Mouse (Mus musculus) MEL (cell line): ENCODE measurements at regions not wholly inside any gene's neighbourhood (a gene's known extent, or its start where the extent isn't known, plus 50 kb on each side); places are given as distances from the start of the nearest gene placed in this dataset.

Experiments used
- DNase-seq: peaks from one replicate; pipeline ENCODE4 v3.0.0; 2011; ENCODE audit warnings: low read depth, low spot score
- H3K27ac ChIP-seq: 2 replicates; pipeline ENCODE4 v1.5.1; 2012; ENCODE audit warnings: low read depth, mild to moderate bottlenecking, control low read depth, low read length, moderate library complexity; ENCODE audit not compliant: control insufficient read depth
- H3K27me3 ChIP-seq, 2 experiments: fragments of 150-350 bp in 1 of 2; sonication (generic) in 1 of 2; 2 replicates each; pipeline ENCODE4 v1.6.1; 2012; ENCODE audit warnings: low read length in 2 of 2, mild to moderate bottlenecking in 2 of 2, improper control_type of control experiment in 1 of 2, moderate library complexity in 1 of 2; ENCODE audit not compliant: insufficient read depth in 2 of 2, control insufficient read depth in 1 of 2
- H3K36me3 ChIP-seq, 2 experiments: 2 replicates each; pipeline ENCODE4 v1.6.1; 2012 to 2014; ENCODE audit warnings: low read length in 2 of 2, improper control_type of control experiment in 1 of 2, inconsistent platforms in 1 of 2, mild to moderate bottlenecking in 1 of 2; ENCODE audit not compliant: insufficient read depth in 2 of 2, control insufficient read depth in 1 of 2
- H3K4me1 ChIP-seq, 2 experiments: fragments of 150-350 bp in 1 of 2; sonication (generic) in 1 of 2; 2 replicates each; pipeline ENCODE4 v1.6.1; 2012; ENCODE audit warnings: low read length in 2 of 2, improper control_type of control experiment in 1 of 2, mild to moderate bottlenecking in 1 of 2; ENCODE audit not compliant: insufficient read depth in 2 of 2, control insufficient read depth in 1 of 2
- H3K4me3 ChIP-seq, 2 experiments: fragments of 150-350 bp in 1 of 2; sonication (generic) in 1 of 2; 2 replicates each; pipeline ENCODE4 v1.5.1; 2012; ENCODE audit warnings: low read depth in 2 of 2, low read length in 2 of 2, mild to moderate bottlenecking in 2 of 2, moderate library complexity in 2 of 2, control low read depth in 1 of 2, improper control_type of control experiment in 1 of 2; ENCODE audit not compliant: control insufficient read depth in 1 of 2, insufficient read depth in 1 of 2
- H3K79me2 ChIP-seq: 2 replicates; pipeline ENCODE4 v1.6.1; 2012; ENCODE audit warnings: mild to moderate bottlenecking, low read length, moderate library complexity; ENCODE audit not compliant: control insufficient read depth, poor library complexity, insufficient read depth
- H3K9ac ChIP-seq: 2 replicates; pipeline ENCODE4 v1.6.1; 2012; ENCODE audit warnings: low read depth, mild to moderate bottlenecking, control low read depth, low read length, moderate library complexity; ENCODE audit not compliant: control insufficient read depth, poor library complexity, severe bottlenecking
- H3K9me3 ChIP-seq: fragments of 150-350 bp; sonication (generic); replicated peaks from 2 replicates; pipeline ENCODE4 v1.6.1; 2012; ENCODE audit warnings: mild to moderate bottlenecking, low read length, improper control_type of control experiment, moderate library complexity; ENCODE audit not compliant: insufficient read depth
- CHD1 ChIP-seq: IDR thresholded peaks from 2 replicates; pipeline ENCODE4 v1.6.1; 2012; ENCODE audit warnings: low read depth, mild to moderate bottlenecking, inconsistent platforms, low read length, improper control_type of control experiment
- CTCF ChIP-seq, 3 experiments: IDR thresholded peaks in 2 of 3; conservative IDR thresholded peaks in 1 of 3; 2 replicates each; pipeline ENCODE4 v1.5.1; 2011 to 2012; ENCODE audit warnings: low read length in 3 of 3, low read depth in 2 of 3, mild to moderate bottlenecking in 2 of 3, improper control_type of control experiment in 1 of 3, inconsistent platforms in 1 of 3, mixed read lengths in 1 of 3, moderate library complexity in 1 of 3; ENCODE audit not compliant: control insufficient read depth in 1 of 3, insufficient read depth in 1 of 3, poor library complexity in 1 of 3, severe bottlenecking in 1 of 3
- E2F4 ChIP-seq: IDR thresholded peaks from 2 replicates; pipeline ENCODE4 v1.6.1; 2011; ENCODE audit warnings: low read depth, low read length, improper control_type of control experiment, borderline replicate concordance
- EP300 ChIP-seq, 2 experiments: IDR thresholded peaks; 2 replicates each; pipeline ENCODE4 v1.6.1; 2011; ENCODE audit warnings: improper control_type of control experiment in 2 of 2, low read length in 2 of 2, low read depth in 1 of 2, mild to moderate bottlenecking in 1 of 2
- GABPA ChIP-seq: IDR thresholded peaks from 2 replicates; pipeline ENCODE4 v1.6.1; 2012; ENCODE audit warnings: low read depth, mild to moderate bottlenecking, inconsistent platforms, low read length, improper control_type of control experiment, moderate library complexity
- JUND ChIP-seq: IDR thresholded peaks from 2 replicates; pipeline ENCODE4 v1.6.1; 2011; ENCODE audit warnings: low read depth, mild to moderate bottlenecking, improper control_type of control experiment, low read length
- MAFK ChIP-seq: IDR thresholded peaks from 2 replicates; pipeline ENCODE4 v1.6.1; 2011; ENCODE audit warnings: low read depth, mild to moderate bottlenecking, low read length, improper control_type of control experiment, borderline replicate concordance
- MAX ChIP-seq: IDR thresholded peaks from 2 replicates; pipeline ENCODE4 v1.6.1; 2011; ENCODE audit warnings: low read length, improper control_type of control experiment
- MAZ ChIP-seq: IDR thresholded peaks from 2 replicates; pipeline ENCODE4 v1.6.1; 2012; ENCODE audit warnings: low read depth, mild to moderate bottlenecking, inconsistent platforms, low read length, improper control_type of control experiment
- MEF2A ChIP-seq: IDR thresholded peaks from 2 replicates; pipeline ENCODE4 v1.6.1; 2014; ENCODE audit warnings: low read depth, mild to moderate bottlenecking, inconsistent platforms, low read length, improper control_type of control experiment; ENCODE audit not compliant: poor library complexity, insufficient replicate concordance, severe bottlenecking; ENCODE audit errors: extremely low read depth
- MYC ChIP-seq: IDR thresholded peaks from 2 replicates; pipeline ENCODE4 v1.6.1; 2011; ENCODE audit warnings: low read depth, mild to moderate bottlenecking, low read length, improper control_type of control experiment, moderate library complexity
- NRF1 ChIP-seq: IDR thresholded peaks from 2 replicates; pipeline ENCODE4 v1.6.1; 2014; ENCODE audit warnings: low read depth, mild to moderate bottlenecking, inconsistent platforms, low read length, improper control_type of control experiment, moderate library complexity; ENCODE audit not compliant: poor library complexity, insufficient read depth, severe bottlenecking
- POLR2A ChIP-seq, 2 experiments: IDR thresholded peaks; 2 replicates each; pipeline ENCODE4 v1.6.1; 2011 to 2012; ENCODE audit warnings: low read length in 2 of 2, mild to moderate bottlenecking in 2 of 2, control low read depth in 1 of 2, improper control_type of control experiment in 1 of 2, low read depth in 1 of 2, moderate library complexity in 1 of 2; ENCODE audit not compliant: control insufficient read depth in 1 of 2, insufficient read depth in 1 of 2, poor library complexity in 1 of 2
- POLR2AphosphoS2 ChIP-seq: IDR thresholded peaks from 2 replicates; pipeline ENCODE4 v1.6.1; 2011; ENCODE audit warnings: low read length, improper control_type of control experiment
- RAD21 ChIP-seq: IDR thresholded peaks from 2 replicates; pipeline ENCODE4 v1.6.1; 2011; ENCODE audit warnings: mild to moderate bottlenecking, low read depth, low read length, improper control_type of control experiment
- RCOR1 ChIP-seq: IDR thresholded peaks from 2 replicates; pipeline ENCODE4 v1.6.1; 2012; ENCODE audit warnings: low read depth, mild to moderate bottlenecking, inconsistent platforms, low read length, improper control_type of control experiment
- TBP ChIP-seq: IDR thresholded peaks from 2 replicates; pipeline ENCODE4 v1.8.0; 2011; ENCODE audit warnings: low read depth, low read length, improper control_type of control experiment
- UBTF ChIP-seq: IDR thresholded peaks from 2 replicates; pipeline ENCODE4 v1.6.1; 2012; ENCODE audit warnings: low read depth, mild to moderate bottlenecking, inconsistent platforms, low read length, improper control_type of control experiment, moderate library complexity, borderline replicate concordance; ENCODE audit not compliant: insufficient read depth
- USF2 ChIP-seq, 2 experiments: IDR thresholded peaks; 2 replicates each; pipeline ENCODE4 v1.6.1; 2011 to 2012; ENCODE audit warnings: improper control_type of control experiment in 2 of 2, low read length in 2 of 2, borderline replicate concordance in 1 of 2, inconsistent platforms in 1 of 2, low read depth in 1 of 2, mild to moderate bottlenecking in 1 of 2; ENCODE audit not compliant: insufficient read depth in 1 of 2
- ZKSCAN1 ChIP-seq: IDR thresholded peaks from 2 replicates; pipeline ENCODE4 v1.6.1; 2012; ENCODE audit warnings: low read depth, mild to moderate bottlenecking, inconsistent platforms, low read length, improper control_type of control experiment, moderate library complexity
- ZMIZ1 ChIP-seq: IDR thresholded peaks from 2 replicates; pipeline ENCODE4 v1.6.1; 2012; ENCODE audit warnings: low read depth, mild to moderate bottlenecking, inconsistent platforms, low read length, improper control_type of control experiment, moderate library complexity
- ZNF384 ChIP-seq: IDR thresholded peaks from 2 replicates; pipeline ENCODE4 v1.6.1; 2012; ENCODE audit warnings: low read depth, mild to moderate bottlenecking, inconsistent platforms, low read length, improper control_type of control experiment

GRCm38 (mm10) chr5:97304921-97305320, 87.3 kb downstream of the Naa11 start:
- no peaks in the 10 kb centered on the region for H3K79me2 ChIP-seq
- no peak for DNase-seq
- no peak for TF ChIP-seq UBTF
- TF ChIP-seq USF2 (IDR thresholded peaks at IDR 0.05; ENCODE audit: borderline replicate concordance in 1 of 2, insufficient read depth in 1 of 2, low read depth in 1 of 2, low read length in 2 of 2): no peak
- no peak for TF ChIP-seq MAZ
- no peak for TF ChIP-seq ZMIZ1
- TF ChIP-seq MAFK: no peak
- no peak for TF ChIP-seq RAD21
- no peak for TF ChIP-seq MYC
- no peak for TF ChIP-seq JUND
- TF ChIP-seq CTCF (IDR thresholded peaks at IDR 0.05 in 2 of 3, conservative IDR thresholded peaks at IDR 0.05 in 1 of 3; ENCODE audit: control insufficient read depth in 1 of 3, insufficient read depth in 1 of 3, low read depth in 2 of 3, low read length in 3 of 3, poor library complexity in 1 of 3, severe bottlenecking in 1 of 3): no peak
- no peak for TF ChIP-seq E2F4
- TF ChIP-seq MAX: no peak
- TF ChIP-seq RCOR1: no peak
- no peak for TF ChIP-seq NRF1
- TF ChIP-seq GABPA: no peak
- no peak for TF ChIP-seq POLR2A (IDR thresholded peaks at IDR 0.05; ENCODE audit: control insufficient read depth in 1 of 2, insufficient read depth in 1 of 2, low read depth in 1 of 2, low read length in 2 of 2, poor library complexity in 1 of 2)
- no peak for TF ChIP-seq MEF2A
- no peak for TF ChIP-seq EP300 (IDR thresholded peaks at IDR 0.05; ENCODE audit: low read depth in 1 of 2, low read length in 2 of 2)
- TF ChIP-seq ZNF384: no peak
- no peak for TF ChIP-seq TBP
- TF ChIP-seq POLR2AphosphoS2: no peak
- TF ChIP-seq, all 39 proteins: peak for 0

GRCm38 (mm10) chr5:97301621-97302020, 90.6 kb downstream of the Naa11 start:
- Histone ChIP-seq H3K9me3 (no peaks in the 10 kb centered on the region), H3K9ac (no peak overlapping the region), H3K36me3 (no peaks in the 10 kb centered on the region), H3K4me1 (no peaks in the 10 kb centered on the region), H3K4me3 (no peak overlapping the region), H3K27ac (no peak overlapping the region), H3K27me3 (no peaks in the 10 kb centered on the region), H3K79me2 (no peaks in the 10 kb centered on the region)
- TF ChIP-seq CHD1 (no peak), ZKSCAN1 (no peak), RAD21 (no peak), E2F4 (no peak), USF2 (IDR thresholded peaks at IDR 0.05; ENCODE audit: borderline replicate concordance in 1 of 2, insufficient read depth in 1 of 2, low read depth in 1 of 2, low read length in 2 of 2) (no peak)
- no peak for DNase-seq

More at GRCm38 (mm10) chr5:97304921-97305320, 87.3 kb downstream of the Naa11 start:
- H3K27me3 ChIP-seq: no peaks in the 10 kb centered on the region
- H3K4me3 ChIP-seq: no peak overlapping the region
- no peak overlapping the region for H3K27ac ChIP-seq
- H3K4me1 ChIP-seq: no peaks in the 10 kb centered on the region
- no peaks in the 10 kb centered on the region for H3K9me3 ChIP-seq
- no peaks in the 10 kb centered on the region for H3K36me3 ChIP-seq
- no peak overlapping the region for H3K9ac ChIP-seq
